Mouse (Mus musculus) Patski (cell line): ENCODE data around the gene Ppp1ca. TPM values are rescaled to one million over a fixed set of nuclear protein-coding genes. Genes with fewer than 3 reads are reported as not detected.

ENCODE experiments used
- ATAC-seq: fragments of 100-300 bp; one replicate; pipeline ENCODE4 v1.8.0; 2021
- CTCF ChIA-PET: fragments of 350-600 bp; sonication (Branson Sonifier 250); formaldehyde crosslinking; loops from one replicate; lab custom pipeline; 2022; ENCODE audit warnings: inconsistent platforms; lab: Charles Lee
- POLR2A ChIA-PET: fragments of 350-600 bp; sonication (Branson Sonifier 250); formaldehyde crosslinking; loops from one replicate; lab custom pipeline; 2022; ENCODE audit warnings: antibody characterized with exemption, inconsistent platforms; lab: Charles Lee
- DNase-seq: peaks from one replicate; pipeline ENCODE4 v3.0.0-alpha.2; 2011; ENCODE audit warnings: low read depth, low spot score
- H3K27me3 ChIP-seq: fragments of 371-371 bp; one replicate; pipeline ENCODE4 v1.5.1; 2021
- CTCF ChIP-seq: fragments of 100-300 bp; IDR thresholded peaks from one replicate; pipeline ENCODE4 v1.5.1; 2021
- in situ Hi-C: fragments of 300-500 bp; cut with MboI; formaldehyde crosslinking; loops from 3 replicates; pipeline ENCODE4 v1.11.1; 2018; ENCODE audit warnings: low pct_unique_long_range_greater_than_20kb, mixed read lengths
- polyA plus RNA-seq: library from polyadenylated mRNA; unstranded; gene quantifications from one replicate; pipeline ENCODE4 v1.2.3, GENCODE M21; 2021

Ppp1ca gene
- polyA plus RNA-seq, 1 experiment from 2014 or later = 674 TPM

- no peaks in the 10 kb centered on the region for H3K27me3 ChIP-seq
- in situ Hi-C loops = no loop called here
- ChIA-PET POLR2A (interaction anchor here (1.3 to 1.6 kb wide), 2 partner anchors 10 to 20 kb away, joined by 4 to 7 read pairs; partner anchors contain the start of gene Rad9a), CTCF (interaction anchor here (1.7 to 2.4 kb wide), 2 partner anchors 10 to 12 kb away, joined by 4 to 8 read pairs; no protein-coding TSS in a partner anchor)
- ATAC-seq (no peak), DNase-seq (no peak)
- no peak for TF ChIP-seq CTCF
Observed at GRCm38 (mm10) chr19:4181892-4182291, 10.0 kb upstream of the Ppp1ca start.

GRCm38 (mm10) chr19:4183689-4184088, 8.2 kb upstream of the Ppp1ca start:
- ATAC-seq = no peak
- ChIA-PET CTCF (no interaction called here), POLR2A (interaction anchor here (0.6 to 1.5 kb wide), 2 partner anchors 14 to 65 kb away, joined by 3 read pairs; no protein-coding TSS in a partner anchor)
- TF ChIP-seq CTCF = no peak
- H3K27me3 ChIP-seq = no peaks in the 10 kb centered on the region
- in situ Hi-C loops = no loop called here
- no peak for DNase-seq

GRCm38 (mm10) chr19:4184976-4185975, 6.6 kb upstream of the Ppp1ca start:
- ATAC-seq (no peak), DNase-seq (no peak)
- no peaks in the 10 kb centered on the region for H3K27me3 ChIP-seq
- POLR2A ChIA-PET = interaction anchor here (0.6 to 1.0 kb wide), 2 partner anchors 22 to 135 kb away, joined by 3 read pairs; partner anchors contain the start of gene Rps6kb2
- in situ Hi-C loops = no loop called here
- no peak for TF ChIP-seq CTCF
- CTCF ChIA-PET = interaction anchor here (1.1 kb wide), 1 partner anchor 10 kb away, joined by 3 read pairs; the partner anchor contains the start of gene Carns1

- CTCF ChIA-PET = interaction anchor here (1.2 to 1.7 kb wide), 2 partner anchors 9 to 17 kb away, joined by 4 read pairs; no protein-coding TSS in a partner anchor
- in situ Hi-C loops = no loop called here
Observed at GRCm38 (mm10) chr19:4187303-4187702, 4.6 kb upstream of the Ppp1ca start.

GRCm38 (mm10) chr19:4189051-4189620, 2.7 kb upstream of the Ppp1ca start:
- ChIA-PET POLR2A (interaction anchor here (1.3 kb wide), 1 partner anchor 10 kb away, joined by 3 read pairs; no protein-coding TSS in a partner anchor), CTCF (interaction anchor here (0.9 kb wide), 1 partner anchor 10 kb away, joined by 3 read pairs; no protein-coding TSS in a partner anchor)
- no peak for TF ChIP-seq CTCF
- ATAC-seq = no peak
- in situ Hi-C loops = no loop called here
- DNase-seq = no peak
- no peaks in the 10 kb centered on the region for H3K27me3 ChIP-seq

More at GRCm38 (mm10) chr19:4187303-4187702, 4.6 kb upstream of the Ppp1ca start:
- TF ChIP-seq CTCF = no peak
- H3K27me3 ChIP-seq = no peaks in the 10 kb centered on the region
- DNase-seq = no peak
- ATAC-seq = no peak
- POLR2A ChIA-PET = no interaction called here

GRCm38 (mm10) chr19:4190831-4191334, 982 bp upstream of the Ppp1ca start, which contains the start of gene Tbc1d10c:
Gene Tbc1d10c, minus strand, starts transcription at chr19:4191284.
- no peaks in the 10 kb centered on the region for H3K27me3 ChIP-seq
- in situ Hi-C loops = no loop called here
- TF ChIP-seq CTCF = no peak
- POLR2A ChIA-PET = interaction anchor here (0.6 to 2.0 kb wide), 2 partner anchors 21 to 157 kb away, joined by 4 to 22 read pairs; no protein-coding TSS in a partner anchor
- DNase-seq = no peak
- CTCF ChIA-PET = interaction anchor here (2.8 kb wide), 1 partner anchor 18 kb away, joined by 6 read pairs; no protein-coding TSS in a partner anchor
- ATAC-seq = no peak

GRCm38 (mm10) chr19:4192251-4192985, 553 bp downstream of the Ppp1ca start:
- in situ Hi-C loops = no loop called here
- POLR2A ChIA-PET = interaction anchor here (0.7 to 2.1 kb wide), 9 partner anchors 9 to 350 kb away, joined by 3 to 22 read pairs (median 5); partner anchors contain the start of genes AC109138.7, Clcf1 and Rad9a
- TF ChIP-seq CTCF = no peak
- DNase-seq (no peak), ATAC-seq (no peak)
- CTCF ChIA-PET = interaction anchor here (0.7 to 2.8 kb wide), 8 partner anchors 8 to 36 kb away, joined by 3 to 6 read pairs (median 3); no protein-coding TSS in a partner anchor
- H3K27me3 ChIP-seq = no peaks in the 10 kb centered on the region

- no peak for TF ChIP-seq CTCF
- no peak for ATAC-seq
- ChIA-PET POLR2A (interaction anchor here (1.0 to 2.1 kb wide), 4 partner anchors 8 to 63 kb away, joined by 4 to 16 read pairs (median 6); partner anchors contain the start of genes AC109138.7, Clcf1 and Rad9a), CTCF (interaction anchor here (1.0 to 2.8 kb wide), 4 partner anchors 19 to 35 kb away, joined by 3 to 6 read pairs (median 4); no protein-coding TSS in a partner anchor)
- no peaks in the 10 kb centered on the region for H3K27me3 ChIP-seq
- DNase-seq = no peak
- in situ Hi-C loops = no loop called here
Observed at GRCm38 (mm10) chr19:4193129-4193528, 1.3 kb downstream of the Ppp1ca start.
